8 mouse cellular contexts compared by ENCODE assay signal in genomic region chrX:56346932-56347253, GRCm38 (mm10). TPM values are rescaled to one million over a fixed set of nuclear protein-coding genes. Genes with fewer than 3 reads are reported as not detected.
DNase-seq lines count a peak whose midpoint lies in the region; ATAC-seq and TF ChIP-seq lines count a peak whose summit lies in the region.

No protein-coding gene starts in this region.

- no peak overlapping the region for H3K9ac ChIP-seq in stomach, embryonic 15.5 days

- TF ChIP-seq POLR2A in embryonic fibroblast, embryonic 13.5 days (IDR thresholded peaks at IDR 0.05; ENCODE audit: low read depth, low read length), result peak; percentile 39; the same call in 1 of the 2 replicates

- H3K36me3 ChIP-seq in stomach, embryonic 15.5 days, result no peaks in the 10 kb centered on the region

- no peaks in the 10 kb centered on the region for H3K4me1 ChIP-seq in embryonic fibroblast, embryonic 13.5 days (ENCODE audit: control insufficient read depth, insufficient read depth, low read length)
- H3K4me1 ChIP-seq in stomach, embryonic 15.5 days, result no peaks in the 10 kb centered on the region

- H3K27me3 ChIP-seq in stomach, embryonic 15.5 days (replicated peaks), result no peaks in the 10 kb centered on the region

- H3K4me2 ChIP-seq in stomach, embryonic 15.5 days, result peak overlapping the region; percentile 46

- 34% methylated on average over 8 of the region's 8 CpGs for WGBS in stomach, embryonic 15.5 days

- intact Hi-C loops in heart, postnatal 10 days (cut with DNase I), result loop anchor here (5.0 kb wide), 1 partner anchor 140 kb away; no protein-coding TSS in a partner anchor

- TF ChIP-seq CTCF in embryonic fibroblast, embryonic 13.5 days (IDR thresholded peaks at IDR 0.05; ENCODE audit: borderline replicate concordance, insufficient read depth, low read length), result no peak

- ATAC-seq in stomach, embryonic 15.5 days (ENCODE audit: insufficient read depth, low FRiP score, low read depth), result peak; percentile 16; the same call in 1 of the 2 replicates

- peak; percentile 16 for DNase-seq in Muller cell, postnatal 12 days (ENCODE audit: inconsistent ontology term)
- DNase-seq in adrenal gland, postnatal 36 days, result peak; percentile 45 to 50
- peak; percentile 74 to 76 for DNase-seq in heart, postnatal 10 days
- DNase-seq in kidney, postnatal 36 days, result peak; percentile 41 to 56
- DNase-seq in lung, postnatal 36 days, result peak; percentile 55
- DNase-seq in spleen, adult 12 weeks (ENCODE audit: low spot score), result no peak

- H3K4me3 ChIP-seq in embryonic fibroblast, embryonic 13.5 days (ENCODE audit: insufficient read depth, low read length), result peak overlapping the region; percentile 74
- peak overlapping the region; percentile 51 for H3K4me3 ChIP-seq in stomach, embryonic 15.5 days (replicated peaks)

- no peak overlapping the region for H3K27ac ChIP-seq in embryonic fibroblast, embryonic 13.5 days (ENCODE audit: insufficient read depth, low read length)
- peak overlapping the region; percentile 31; the same call in 1 of the 2 replicates for H3K27ac ChIP-seq in stomach, embryonic 15.5 days

- no peaks in the 10 kb centered on the region for H3K9me3 ChIP-seq in stomach, embryonic 15.5 days

RNA-seq across cellular contexts. Expression of gene Zfp449, which starts 0.7 kb away (rescaled TPM):
- 1 to 10 TPM; 2.8 to 3.8 TPM for total RNA-seq in adrenal gland, postnatal 36 days (2021)
- polyA plus RNA-seq in embryonic fibroblast, embryonic 13.5 days (2011; ENCODE audit: insufficient read length, low read depth, missing spikeins), result 10.7 and 12.3 TPM in 2 replicates
- 1 to 10 TPM; 5.5 to 6.5 TPM for total RNA-seq in heart, postnatal 10 days (2021)
- polyA plus RNA-seq in stomach, embryonic 15.5 days (2015; fragmentation: Nextera tagmentation; extraction: Ambion mirVana), result 7.5 and 9.8 TPM in 2 replicates

RNA-seq across cellular contexts. Expression of gene Smim10l2a, which starts 27.5 kb away (rescaled TPM):
- total RNA-seq in adrenal gland, postnatal 36 days (2021), result under 1 TPM; 0.40 to 0.83 TPM
- polyA plus RNA-seq in embryonic fibroblast, embryonic 13.5 days (2011; ENCODE audit: insufficient read length, low read depth, missing spikeins), result 0.75 TPM in 1 of 2 replicates, not detected in the other
- total RNA-seq in heart, postnatal 10 days (2021), result under 1 TPM; 0.42 to 0.45 TPM
- 5.7 and 6.1 TPM in 2 replicates for polyA plus RNA-seq in stomach, embryonic 15.5 days (2015; fragmentation: Nextera tagmentation; extraction: Ambion mirVana)
